Mouse (Mus musculus) spleen, adult 2 months (tissue): ENCODE results near the gene Ptges3l.

Source experiments
- CTCF ChIP-seq: fragments of 200-500 bp; IDR thresholded peaks from 2 replicates; pipeline ENCODE4 v1.5.1; 2011; ENCODE audit warnings: mild to moderate bottlenecking, inconsistent platforms; ENCODE audit not compliant: insufficient read depth, insufficient read length, insufficient replicate concordance; ENCODE audit errors: extremely low read depth
- POLR2A ChIP-seq: fragments of 200-500 bp; IDR thresholded peaks from 2 replicates; pipeline ENCODE4 v1.6.1; 2011; ENCODE audit warnings: low read depth, low read length, inconsistent platforms

DNA sequence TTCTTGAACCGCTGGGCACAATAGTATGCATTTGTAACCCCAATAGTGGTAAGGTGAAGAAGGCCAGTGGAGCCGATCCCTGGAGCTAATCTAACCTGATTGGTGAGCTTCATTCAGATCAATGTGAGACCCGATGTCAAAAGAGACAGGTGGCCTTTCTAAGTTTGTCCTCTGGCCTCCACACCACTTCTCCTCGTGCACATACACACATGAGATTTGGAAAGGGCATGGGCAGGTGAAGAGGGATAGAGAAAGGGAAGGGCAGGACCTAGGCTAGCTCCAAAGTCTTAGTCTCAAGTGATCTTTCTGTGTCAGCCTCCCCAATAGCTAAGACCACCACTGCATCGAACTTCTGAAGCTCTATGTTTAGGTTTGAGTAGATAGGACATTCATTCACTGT is 55.0 kb downstream of the Ptges3l start:
- TF ChIP-seq CTCF = no peak
- no peak for TF ChIP-seq POLR2A
